Mouse (Mus musculus) heart, postnatal 10 days (tissue): ENCODE data around the gene Dlat. TPM values are rescaled to one million over a fixed set of nuclear protein-coding genes. Genes with fewer than 3 reads are reported as not detected.
"Not testable (repeated sequence)": the region's sequence is repeated elsewhere in the genome, so short reads cannot be mapped to it uniquely, and the experiment has no call there.

Experiments
- DNase-seq, 2 experiments: peaks; one replicate each; pipeline ENCODE4 v3.0.0; 2021
- intact Hi-C: fragments of 180-260 bp; cut with DNase I; formaldehyde crosslinking; loops from one replicate; pipeline ENCODE4 v1.15.1; 2025
- total RNA-seq, 2 experiments: library from RNA; stranded (reverse); gene quantifications; 2 replicates each; pipeline ENCODE4 v1.2.3; 2021

Dlat gene
- total RNA-seq, 2 experiments from 2014 or later = 336 to 364 TPM

- intact Hi-C loops = no loop called here
- no peak for DNase-seq
These were observed 6.9 kb upstream of the Dlat start for GRCm38 (mm10) chr9:50666442-50666841.

DNA sequence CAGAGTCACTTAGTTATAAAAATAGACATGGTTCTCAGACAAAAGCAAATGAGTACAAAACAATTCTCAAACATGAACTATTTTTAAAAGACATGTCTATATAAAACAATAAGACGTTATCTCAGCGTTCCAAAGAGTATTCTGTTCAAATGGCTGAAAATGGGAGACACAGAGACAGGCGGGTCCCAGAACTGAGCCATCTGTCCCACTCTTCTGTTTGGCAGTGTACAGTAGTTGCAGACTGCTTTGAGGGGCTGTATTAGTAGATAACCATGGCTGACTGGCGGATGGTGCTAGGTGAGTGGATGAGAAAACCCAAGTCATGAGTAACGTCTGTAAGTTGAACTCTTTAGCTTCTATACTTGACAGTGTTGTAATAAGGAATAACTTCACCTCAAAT, 5.2 kb upstream of the Dlat start:
- DNase-seq = no peak
- intact Hi-C loops = no loop called here

DNA sequence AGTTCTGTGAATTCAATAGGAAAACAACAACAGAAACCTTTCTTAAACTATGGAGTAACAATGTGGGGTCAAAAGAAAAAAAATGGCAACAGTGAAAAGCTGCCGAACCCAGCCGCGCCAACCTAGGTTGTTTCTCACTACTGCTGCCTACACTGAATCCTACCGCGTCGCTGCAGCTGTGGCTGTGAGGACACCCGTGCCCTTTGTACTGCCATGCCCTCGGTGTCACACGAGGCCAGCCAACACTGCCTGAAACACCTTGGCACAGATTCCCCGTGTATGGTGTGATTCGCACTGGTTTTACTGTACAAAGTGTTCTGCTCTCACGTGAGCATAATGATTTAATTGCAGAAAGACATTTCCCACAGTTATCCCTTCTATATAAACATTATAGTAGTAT, 851 bp upstream of the Dlat start:
- peak; percentile 64 for DNase-seq

GRCm38 (mm10) chr9:50658941-50659388, 615 bp downstream of the Dlat start:
- DNase-seq = no peak

More for the DNA sequence above, 851 bp upstream of the Dlat start:
- intact Hi-C loops = no loop called here

DNA sequence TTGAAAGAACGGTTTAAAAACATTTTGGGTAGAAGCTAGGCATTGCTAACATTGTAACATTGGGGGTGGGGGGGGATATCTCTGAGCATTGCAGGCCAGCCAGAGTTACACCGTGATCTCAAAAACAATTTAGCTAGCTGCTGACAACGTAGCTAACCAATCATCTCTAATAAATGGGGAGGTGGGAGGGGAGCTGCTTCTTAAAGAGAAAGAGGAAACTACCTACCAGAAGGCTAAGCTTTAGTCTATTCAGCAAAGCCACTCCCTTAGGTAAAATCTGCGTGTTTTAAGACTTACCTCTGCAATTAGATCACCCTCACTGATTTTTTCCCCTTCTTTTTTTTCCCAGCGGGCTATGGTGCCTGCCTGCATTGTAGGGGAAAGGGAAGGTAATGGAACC, 1.2 kb downstream of the Dlat start:
- DNase-seq = no peak
- intact Hi-C loops = no loop called here

More at GRCm38 (mm10) chr9:50658941-50659388, 615 bp downstream of the Dlat start:
- intact Hi-C loops = no loop called here

- intact Hi-C loops = no loop called here
- DNase-seq = no peak
These were observed 9.1 kb downstream of the Dlat start for GRCm38 (mm10) chr9:50650503-50650902.

- intact Hi-C loops = no loop called here
- DNase-seq = no peak
These were observed 12.7 kb downstream of the Dlat start for GRCm38 (mm10) chr9:50646826-50647370.

GRCm38 (mm10) chr9:50634270-50634669, 25.3 kb downstream of the Dlat start:
- intact Hi-C loops = no loop called here
- DNase-seq = no peak

GRCm38 (mm10) chr9:50633059-50633458, 26.5 kb downstream of the Dlat start:
- intact Hi-C loops = no loop called here
- no peak for DNase-seq

- intact Hi-C loops = no loop called here
- DNase-seq = no peak
These were observed 27.4 kb downstream of the Dlat start for GRCm38 (mm10) chr9:50632016-50632688.

GRCm38 (mm10) chr9:50630903-50631302, 28.7 kb downstream of the Dlat start:
- intact Hi-C loops, DNase-seq: not testable (repeated sequence)

DNA sequence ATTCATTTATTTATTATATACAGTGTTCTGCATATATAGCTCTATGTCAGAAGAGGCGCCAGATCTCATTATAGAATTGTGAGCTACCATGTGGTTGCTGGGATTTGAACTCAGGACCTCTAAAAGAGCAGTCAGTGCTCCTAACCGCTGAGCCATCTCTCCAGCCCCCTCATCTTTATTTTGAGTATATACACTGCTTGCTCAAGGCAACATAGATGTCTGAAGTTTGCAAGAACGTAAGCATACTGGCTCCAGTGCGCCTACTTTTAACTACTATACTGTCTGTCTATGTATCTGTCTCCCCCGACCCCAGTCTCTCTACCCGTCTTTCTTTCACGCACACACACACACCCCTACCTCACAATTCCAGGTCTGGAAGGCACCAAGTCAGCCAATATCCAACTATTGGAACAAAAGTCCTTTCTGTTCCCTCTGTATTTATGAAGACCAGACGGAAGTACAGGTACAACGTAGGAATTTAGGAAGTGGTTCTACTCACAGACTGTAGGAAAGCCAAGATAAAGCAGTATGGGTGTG, 41.7 kb downstream of the Dlat start:
- intact Hi-C loops = loop anchor here (5.0 kb wide), 1 partner anchor 149 kb away; the partner anchor contains the start of gene Fdxacb1
- no peak for DNase-seq

DNA sequence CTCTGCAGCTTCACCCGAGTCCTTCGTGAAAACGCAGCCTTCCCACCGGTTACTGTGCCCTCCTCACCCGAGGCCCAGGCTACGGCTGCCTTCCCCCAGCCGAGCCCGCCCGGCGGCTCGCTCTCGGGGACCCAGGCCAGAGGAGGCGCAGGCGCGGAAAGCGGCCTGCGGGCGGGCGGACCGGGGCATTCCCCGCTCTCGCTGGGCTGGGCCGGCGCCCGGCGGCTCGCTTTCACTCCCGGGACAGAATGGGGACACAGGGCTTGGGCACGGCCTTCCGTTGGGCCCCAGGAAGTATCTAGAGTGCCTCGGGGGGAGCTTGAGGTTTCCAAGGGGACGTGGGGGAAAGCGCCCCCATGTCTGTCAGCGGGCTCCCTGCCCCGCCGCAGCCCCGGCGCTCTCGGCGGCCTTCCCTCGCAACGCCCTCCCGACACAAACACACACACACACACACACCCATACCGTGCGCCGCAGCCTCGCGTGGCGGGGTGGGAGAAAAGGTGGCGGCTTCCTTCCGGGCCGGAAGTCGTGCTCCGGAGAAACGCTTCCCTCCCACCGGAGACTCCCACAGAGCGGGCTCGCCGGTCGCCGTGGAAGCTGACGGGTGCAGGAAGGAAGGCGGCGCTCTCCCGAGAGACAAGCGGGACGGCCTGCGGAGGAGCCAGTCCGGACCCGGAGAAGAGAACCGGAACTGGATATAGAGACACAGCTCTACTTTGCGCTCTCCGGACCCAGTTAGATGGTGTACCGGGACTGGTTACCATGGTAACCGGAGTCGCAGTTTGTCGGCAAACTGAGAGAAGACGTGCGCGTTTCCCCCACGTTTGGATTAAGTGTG, 42.6 kb downstream of the Dlat start, which contains the start of the genes Pih1d2 and Nkapd1:
Pih1d2 (plus strand) TSS at position 556 of the 838 bp plus-strand sequence.
Nkapd1 (minus strand) TSS at position 699 of the 838 bp plus-strand sequence.
- intact Hi-C loops = loop anchor here (5.0 kb wide), 1 partner anchor 150 kb away; the partner anchor contains the start of gene Fdxacb1
- peak; percentile 93 to 95 for DNase-seq

GRCm38 (mm10) chr9:50616161-50616560, 43.4 kb downstream of the Dlat start:
- DNase-seq = no peak
- intact Hi-C loops = loop anchor here (5.0 kb wide), 1 partner anchor 151 kb away; the partner anchor contains the start of gene Fdxacb1

DNA sequence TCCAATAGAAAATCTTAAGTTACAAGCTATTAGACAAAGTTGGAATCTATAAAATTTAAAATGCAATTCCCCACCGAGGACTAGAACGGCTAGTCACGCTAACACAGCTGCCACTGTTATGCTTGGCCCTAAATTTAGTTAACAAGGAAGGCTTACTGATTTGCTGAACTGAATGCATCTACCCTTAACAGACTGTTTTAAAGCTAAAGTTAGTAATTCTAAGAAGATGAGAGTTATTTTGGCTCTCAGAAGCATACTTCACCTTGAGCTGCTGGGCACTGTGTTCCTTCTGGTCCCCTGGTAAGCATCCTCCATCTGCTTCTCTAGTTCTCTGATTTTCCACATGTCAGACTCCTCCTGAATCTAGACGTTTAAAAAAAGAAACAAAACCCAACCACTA, 47.5 kb downstream of the Dlat start:
- DNase-seq = no peak
- intact Hi-C loops = no loop called here

DNA sequence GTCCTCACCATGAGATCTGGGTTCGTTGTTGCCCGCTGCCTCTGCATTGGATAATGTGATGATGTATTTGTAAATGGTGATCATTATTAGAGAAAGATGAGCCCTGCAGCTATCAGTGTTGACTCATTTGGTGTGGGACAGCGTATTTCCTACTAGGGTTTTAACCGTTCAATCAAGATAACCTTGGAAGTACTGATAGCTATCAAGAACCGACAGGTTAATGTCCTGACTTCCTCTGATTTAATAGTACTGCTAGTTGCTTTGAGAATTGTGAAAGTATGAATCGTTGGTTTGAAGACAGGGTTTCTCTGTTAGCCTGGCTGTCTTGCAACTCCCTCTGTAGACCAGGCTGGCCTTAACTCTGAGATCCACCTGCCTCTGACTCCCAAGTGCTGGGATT, 55.2 kb downstream of the Dlat start:
- no peak for DNase-seq
- intact Hi-C loops = loop anchor here (5.0 kb wide), 2 partner anchors 142 to 163 kb away; partner anchors contain the start of gene Fdxacb1

GRCm38 (mm10) chr9:50603998-50604324, 55.6 kb downstream of the Dlat start:
- intact Hi-C loops = loop anchor here (5.0 kb wide), 2 partner anchors 142 to 163 kb away; partner anchors contain the start of gene Fdxacb1
- no peak for DNase-seq

- peak; percentile 96 for DNase-seq
- intact Hi-C loops = loop anchor here (5.0 kb wide), 2 partner anchors 141 to 164 kb away; partner anchors contain the start of gene Fdxacb1
These were observed 56.2 kb downstream of the Dlat start, which contains the start of the genes Sdhd and Timm8b for GRCm38 (mm10) chr9:50603189-50603997. Sdhd (minus strand) TSS chr9:50603812. Timm8b (plus strand) TSS chr9:50603910.

GRCm38 (mm10) chr9:50602055-50602845, 57.3 kb downstream of the Dlat start:
- intact Hi-C loops = loop anchor here (5.0 kb wide), 2 partner anchors 140 to 165 kb away; partner anchors contain the start of gene Fdxacb1
- no peak for DNase-seq
